11 mouse cellular contexts compared by ENCODE assay signal in genomic region chr7:73412419-73412818, GRCm38 (mm10). TPM values are rescaled to one million over a fixed set of nuclear protein-coding genes. Genes with fewer than 3 reads are reported as not detected.
DNase-seq lines count a peak whose midpoint lies in the region; ATAC-seq lines count a peak whose summit lies in the region.
"Had no signal": no experiment of that assay in that cellular context is flagged by ENCODE, and none has a peak within 500 bp of the region (broad histone marks: within the 10 kb centered on the region; RNA-seq: fewer than 3 reads in every experiment).

No protein-coding gene starts in this region.

- no peak for ATAC-seq in heart, embryonic 11.5 days (replicated peaks; ENCODE audit: insufficient number of reproducible peaks, low FRiP score, low TSS enrichment)
- ATAC-seq in stomach, embryonic 16.5 days (ENCODE audit: insufficient read depth, low FRiP score) = no peak
- ATAC-seq: CD4-positive, CD25-positive, alpha-beta regulatory T cell, adult 4 months; Patski had no signal

- no peaks in the 10 kb centered on the region for H3K9me3 ChIP-seq in heart, embryonic 11.5 days (replicated peaks; ENCODE audit: control insufficient read depth, low read length)
- no peaks in the 10 kb centered on the region for H3K9me3 ChIP-seq in stomach, embryonic 16.5 days (replicated peaks; ENCODE audit: control insufficient read depth, low read length)

- H3K27me3 ChIP-seq in heart, embryonic 11.5 days (ENCODE audit: control insufficient read depth, insufficient read depth, low read length) = no peaks in the 10 kb centered on the region
- H3K27me3 ChIP-seq in stomach, embryonic 16.5 days (ENCODE audit: control insufficient read depth, insufficient read depth, low read length) = no peaks in the 10 kb centered on the region
- H3K27me3 ChIP-seq: Patski had no signal

- WGBS in heart, embryonic 11.5 days (ENCODE audit: insufficient replicate concordance) = 75% methylated on average over 7 of the region's 7 CpGs
- 68% methylated on average over 7 of the region's 7 CpGs for WGBS in stomach, embryonic 16.5 days

- H3K4me3 ChIP-seq in heart, embryonic 11.5 days (ENCODE audit: low read depth, low read length) = no peak overlapping the region
- H3K4me3 ChIP-seq in stomach, embryonic 16.5 days (replicated peaks; ENCODE audit: low read length) = no peak overlapping the region
- H3K4me3 ChIP-seq: left cerebral cortex, adult 2 months had no signal

- no peaks in the 10 kb centered on the region; the same call in 1 of the 2 replicates for H3K36me3 ChIP-seq in heart, embryonic 11.5 days (ENCODE audit: control insufficient read depth, insufficient read depth, low read length)
- 0 out of 2 replicates have a peak, but pooled peaks cover under 1% of the 10 kb centered on the region for H3K36me3 ChIP-seq in stomach, embryonic 16.5 days (ENCODE audit: control insufficient read depth, insufficient read depth, low read length)

- DNase-seq in heart, adult 11 months = peak; percentile 94
- peak; percentile 41 for DNase-seq in lung, postnatal 36 days
- DNase-seq in lung, postnatal 10 days = no peak
- DNase-seq in heart, postnatal 4 days = peak; percentile 40
- no peak for DNase-seq in kidney, adult 8-10 months
- DNase-seq in adrenal gland, postnatal 14 days = no peak

- H3K9ac ChIP-seq in heart, embryonic 11.5 days (ENCODE audit: low read depth, low read length) = no peak overlapping the region
- 0 out of 2 replicates have a peak overlapping the region, but pooled peaks have one; percentile 14 for H3K9ac ChIP-seq in stomach, embryonic 16.5 days (ENCODE audit: low read length)

- H3K27ac ChIP-seq in heart, embryonic 11.5 days (ENCODE audit: low read depth, low read length) = no peak overlapping the region
- peak overlapping the region; percentile 4; the same call in 1 of the 2 replicates for H3K27ac ChIP-seq in stomach, embryonic 16.5 days (ENCODE audit: low read length)
- H3K27ac ChIP-seq: left cerebral cortex, adult 2 months had no signal

- no peaks in the 10 kb centered on the region for H3K4me1 ChIP-seq in heart, embryonic 11.5 days (ENCODE audit: control insufficient read depth, insufficient read depth, low read length)
- peaks cover 12% of the 10 kb centered on the region; the same call in 1 of the 2 replicates for H3K4me1 ChIP-seq in stomach, embryonic 16.5 days (ENCODE audit: control insufficient read depth, insufficient read depth, low read length)

- H3K4me2 ChIP-seq in heart, embryonic 11.5 days = no peak overlapping the region
- no peak overlapping the region for H3K4me2 ChIP-seq in stomach, embryonic 16.5 days (ENCODE audit: low read depth, low read length)

RNA-seq across cellular contexts. Expression of gene Rgma, which starts 37.1 kb away (rescaled TPM):
- polyA plus RNA-seq in heart, embryonic 11.5 days (2014; fragmentation: Nextera tagmentation; extraction: Ambion mirVana) = 4.2 and 5.8 TPM in 2 replicates
- 10 to 100 TPM; 36.1 to 38.8 TPM for total RNA-seq in heart, postnatal 4 days (2021)
- polyA plus RNA-seq in stomach, embryonic 16.5 days (2015; fragmentation: Nextera tagmentation; extraction: Ambion mirVana) = 10.7 and 11.7 TPM in 2 replicates
- total RNA-seq in adrenal gland, postnatal 14 days (2021) = 10.0 and 14.0 TPM in 2 replicates
- polyA plus RNA-seq: CD4-positive, CD25-positive, alpha-beta regulatory T cell, adult 4 months had no signal

Comparison
In these comparisons a context has a peak if more than half of its experiments do, and no peak if none do; other contexts are left out.
1. DNase-seq: peak in heart, adult 11 months (single experiment), lung, postnatal 36 days (single experiment) and heart, postnatal 4 days (single experiment); none in lung, postnatal 10 days (single experiment), kidney, adult 8-10 months (0 of 2) and adrenal gland, postnatal 14 days (single experiment).